Mouse (Mus musculus) neutrophil, adult 5-6 weeks (primary cell): Measurements from ENCODE around the gene Mcur1. TPM values are rescaled to one million over a fixed set of nuclear protein-coding genes. Genes with fewer than 3 reads are reported as not detected.
A peak's percentile ranks its signal among the peaks of the same experiment; 100 is the strongest.

Experiments
- ATAC-seq: fragments of 151-379, 151-347 bp; 2 replicates; pipeline ENCODE4 v1.8.0; 2017; ENCODE audit warnings: mild to moderate bottlenecking, moderate TSS enrichment; ENCODE audit not compliant: insufficient number of reproducible peaks, poor library complexity, low FRiP score, severe bottlenecking; ENCODE audit errors: extremely low read depth
- total RNA-seq: library from RNA; stranded (forward); fragments of 200-1000 nt; gene quantifications from 2 replicates; pipeline ENCODE4 v1.2.3, GENCODE M21; 2017

The Mcur1 gene
- total RNA-seq, 1 experiment from 2014 or later: 32.5 TPM

DNA sequence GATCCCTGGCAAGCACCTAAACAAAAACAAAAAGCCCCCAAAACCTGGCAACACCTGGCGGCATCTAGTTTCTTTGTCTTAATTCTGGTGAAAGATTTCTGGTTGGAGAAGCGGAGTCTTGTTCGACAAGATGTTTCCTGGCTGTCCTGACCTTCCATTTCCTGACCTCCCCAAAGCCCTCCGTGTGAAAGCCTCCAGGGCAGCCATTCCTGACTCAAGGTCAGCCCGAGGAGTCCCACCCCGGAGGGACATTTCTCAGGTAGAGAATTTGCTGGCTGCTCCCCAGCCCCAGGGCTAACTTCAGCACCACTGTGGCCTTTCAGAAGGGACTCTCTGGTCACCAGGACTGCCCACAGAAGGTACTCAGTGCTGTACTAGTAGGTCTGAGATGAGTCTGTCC lies 22.1 kb downstream of the Mcur1 start:
- ATAC-seq: no peak

GRCm38 (mm10) chr13:43534015-43534414 lies 26.0 kb downstream of the Mcur1 start:
- ATAC-seq: no peak

GRCm38 (mm10) chr13:43530832-43531693 lies 28.9 kb downstream of the Mcur1 start:
- ATAC-seq: peak; percentile 71; the same call in 1 of the 2 replicates

DNA sequence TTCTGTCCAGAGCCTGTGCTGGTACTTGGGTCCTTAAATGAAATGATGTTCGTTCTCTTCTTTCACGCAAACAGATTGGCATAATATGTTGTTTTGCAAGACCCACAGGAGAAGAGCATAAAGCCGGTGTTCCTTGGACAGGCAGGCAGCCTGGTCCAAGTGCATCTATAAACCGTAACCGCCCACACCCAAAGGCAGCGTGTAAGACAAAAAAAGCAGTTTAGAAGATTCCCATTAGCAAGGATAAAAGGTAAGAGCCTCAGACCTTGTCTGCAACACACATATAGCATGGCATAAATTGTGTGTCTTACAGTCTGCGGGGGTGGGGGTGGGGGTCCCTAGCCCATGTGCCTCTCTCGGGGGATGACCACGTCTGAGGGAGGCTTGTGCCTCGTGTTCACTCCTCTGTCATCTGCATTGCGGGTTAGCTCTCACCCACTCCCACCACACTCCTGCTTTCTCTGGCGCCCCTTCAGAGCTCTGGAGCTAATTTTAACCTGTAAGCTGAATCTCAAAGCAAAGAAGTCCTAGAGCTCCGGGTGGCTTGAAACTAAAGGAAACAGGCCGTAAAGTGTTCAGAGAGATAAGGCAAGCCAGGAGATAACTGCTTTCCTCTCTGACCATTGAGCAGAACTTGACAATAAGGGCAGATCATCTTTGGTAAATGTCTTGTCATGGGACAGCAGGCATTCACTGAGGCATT lies 29.7 kb downstream of the Mcur1 start:
- ATAC-seq: no peak

DNA sequence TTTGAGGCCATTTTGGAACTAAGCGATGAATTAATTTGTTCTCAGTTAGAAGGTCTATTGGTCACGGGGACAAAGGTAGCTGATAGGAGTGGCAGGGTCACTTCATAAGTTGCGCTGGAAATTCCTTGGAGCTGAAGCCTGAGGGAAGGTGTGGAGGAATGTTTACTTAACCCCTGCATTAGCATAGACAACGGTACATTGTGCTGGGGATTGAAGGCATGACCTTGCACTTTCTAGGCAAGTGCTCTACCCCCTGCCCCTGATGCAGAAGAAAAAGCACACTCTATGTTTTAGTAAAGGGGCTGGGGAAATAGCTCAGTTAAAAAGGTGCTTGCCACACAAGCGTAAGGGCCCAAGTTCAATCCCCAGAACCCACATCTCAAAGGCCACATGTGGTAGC lies 33.7 kb downstream of the Mcur1 start:
- no peak for ATAC-seq

GRCm38 (mm10) chr13:43525363-43526134 lies 34.4 kb downstream of the Mcur1 start:
- ATAC-seq: 0 out of 2 replicates have a peak, but pooled peaks have one; percentile 24

GRCm38 (mm10) chr13:43524491-43525362 lies 35.3 kb downstream of the Mcur1 start:
- ATAC-seq: 0 out of 2 replicates have a peak, but pooled peaks have one; percentile 35

- no peak for ATAC-seq
Observed at GRCm38 (mm10) chr13:43523906-43524480, 36.0 kb downstream of the Mcur1 start.

- no peak for ATAC-seq
Observed at GRCm38 (mm10) chr13:43521940-43522339, 38.1 kb downstream of the Mcur1 start.

DNA sequence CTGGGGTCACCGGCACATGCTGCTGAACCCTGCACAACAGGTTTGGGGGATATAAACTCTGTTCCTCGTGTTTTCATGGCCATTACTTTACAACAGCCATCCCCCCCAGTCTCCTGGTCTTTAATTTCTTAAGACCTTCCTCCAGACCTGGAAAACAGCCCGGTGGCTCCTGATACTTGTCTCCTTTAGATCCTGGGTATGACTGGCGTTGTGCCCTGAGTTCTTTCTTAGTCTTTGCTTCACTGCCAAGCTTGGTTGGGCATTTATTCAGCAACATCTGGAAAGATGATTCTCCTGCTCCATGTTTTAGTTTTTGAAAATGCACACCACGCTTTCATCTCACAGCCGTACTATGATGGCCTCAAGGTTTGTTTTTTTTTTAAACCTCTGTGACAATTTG lies 40.7 kb downstream of the Mcur1 start:
- ATAC-seq: no peak

DNA sequence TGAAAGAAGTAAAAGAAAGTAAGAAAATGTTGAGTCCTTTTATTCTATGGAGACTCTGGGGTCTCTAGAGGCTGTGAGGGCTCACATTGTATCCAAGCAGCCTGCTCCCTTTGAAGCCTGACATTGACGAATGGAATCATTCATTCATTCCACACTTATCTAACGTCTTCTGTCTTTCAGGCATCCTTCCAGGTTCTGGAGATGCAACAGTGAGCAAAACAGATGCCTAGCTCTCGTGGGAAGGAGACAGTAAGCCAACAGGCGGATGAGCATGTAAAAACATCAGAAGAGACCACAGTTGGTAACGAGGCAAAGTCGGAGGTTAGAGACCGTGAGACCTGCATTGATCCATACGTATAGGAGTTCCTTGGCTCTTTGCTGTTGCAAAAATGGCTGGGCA lies 42.6 kb downstream of the Mcur1 start:
- ATAC-seq: no peak

DNA sequence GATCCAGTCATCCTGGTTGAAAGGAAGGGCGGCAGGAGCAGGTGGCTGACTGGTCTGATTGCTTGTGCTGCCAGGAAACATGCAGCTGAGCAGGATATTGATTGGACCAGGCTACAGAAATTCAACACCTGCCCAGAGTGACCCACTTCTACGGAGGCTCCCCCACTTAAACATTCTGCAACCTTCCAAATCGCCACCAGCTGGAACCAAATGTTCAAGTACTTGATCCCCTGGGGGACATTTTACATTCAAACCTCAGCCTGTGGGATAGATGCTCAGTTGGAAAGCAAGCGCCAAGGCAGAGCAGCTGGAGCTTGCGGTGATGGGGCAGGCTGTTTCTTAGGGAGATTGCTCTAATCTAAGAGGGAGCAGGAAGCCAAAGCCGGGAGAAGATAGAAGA lies 43.1 kb downstream of the Mcur1 start:
- no peak for ATAC-seq

DNA sequence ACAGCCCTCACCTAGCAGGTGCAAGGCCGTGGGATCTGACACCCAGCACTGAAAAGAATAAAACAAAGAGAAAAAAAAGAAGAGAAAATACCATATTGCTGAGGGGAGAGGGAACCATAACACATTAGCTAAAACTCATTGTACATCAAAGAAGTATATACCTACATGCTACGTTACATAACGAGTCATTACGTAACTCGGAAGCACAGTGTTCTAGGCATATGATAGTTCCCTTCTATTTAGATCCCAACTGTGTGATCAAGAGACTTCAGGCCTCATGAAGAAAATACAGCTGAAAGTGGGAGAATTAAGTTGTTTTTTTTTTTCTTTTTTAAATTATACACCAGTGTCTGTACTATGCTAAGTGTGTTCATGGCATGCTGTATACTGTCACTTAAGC lies 43.9 kb downstream of the Mcur1 start:
- no peak for ATAC-seq

DNA sequence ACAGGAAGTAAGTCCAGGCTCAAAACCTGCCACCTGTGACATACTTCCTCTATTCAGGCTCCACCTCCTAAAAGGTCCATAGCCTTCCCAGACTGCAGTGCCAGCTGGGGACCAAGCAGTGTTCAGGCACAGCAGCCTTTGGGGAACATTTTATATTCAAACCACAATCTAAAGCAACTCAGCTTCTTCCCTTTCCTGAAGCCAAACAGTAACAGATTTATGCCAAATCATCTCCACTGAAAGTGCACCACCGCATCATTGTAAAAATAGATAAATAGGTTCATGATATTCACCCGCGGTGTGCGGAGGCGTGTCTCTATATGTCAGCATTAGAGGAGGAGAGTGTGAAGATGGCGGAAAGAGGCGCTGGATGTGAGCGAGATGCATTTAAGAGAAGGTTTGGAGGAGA lies 45.0 kb downstream of the Mcur1 start:
- peak; percentile 57; the same call in 1 of the 2 replicates for ATAC-seq

- 0 out of 2 replicates have a peak, but pooled peaks have one; percentile 26 for ATAC-seq
Observed at GRCm38 (mm10) chr13:43512736-43513135, 47.3 kb downstream of the Mcur1 start.

DNA sequence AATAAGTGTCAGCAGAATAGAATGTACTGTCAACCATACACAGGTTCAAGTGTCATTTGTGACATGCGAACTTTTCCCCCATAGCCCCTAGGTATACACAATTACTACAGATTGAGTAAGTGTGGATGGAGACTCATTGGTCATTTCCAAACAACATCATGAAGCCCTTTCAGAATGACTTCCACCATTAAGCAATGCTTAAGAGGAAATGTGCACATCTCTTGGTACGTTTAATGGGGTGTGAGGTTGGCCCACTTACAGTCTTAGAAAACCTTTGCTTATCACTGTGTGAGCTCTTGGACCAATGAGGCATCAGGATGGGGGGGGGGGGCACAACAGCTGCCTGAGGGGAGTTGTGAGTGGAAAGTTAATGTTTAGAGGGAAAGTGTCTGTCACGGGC lies 54.2 kb downstream of the Mcur1 start:
- ATAC-seq: no peak

DNA sequence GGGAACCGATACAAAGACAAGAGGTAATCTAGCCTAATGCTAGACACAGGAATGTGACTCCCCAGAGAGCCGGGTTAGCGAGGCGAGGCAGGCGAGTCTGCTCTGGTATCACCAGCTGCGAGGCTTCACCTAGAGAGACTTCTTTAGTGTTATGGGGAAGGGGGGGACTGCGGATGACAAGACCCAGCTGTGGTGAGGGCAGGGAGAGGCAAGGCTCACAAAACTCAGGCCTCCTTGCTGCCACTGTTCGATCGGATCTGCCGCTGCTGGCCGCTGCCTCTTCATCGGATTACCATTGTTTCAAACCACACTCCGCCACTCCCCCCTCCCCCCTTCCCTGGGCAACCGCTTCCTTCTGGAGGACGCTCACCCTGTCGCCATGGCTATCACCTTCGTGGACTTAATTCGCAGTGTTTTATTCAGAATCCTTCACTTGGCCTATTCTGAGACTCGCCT lies 56.6 kb downstream of the Mcur1 start:
- ATAC-seq: peak; percentile 49; the same call in 1 of the 2 replicates

DNA sequence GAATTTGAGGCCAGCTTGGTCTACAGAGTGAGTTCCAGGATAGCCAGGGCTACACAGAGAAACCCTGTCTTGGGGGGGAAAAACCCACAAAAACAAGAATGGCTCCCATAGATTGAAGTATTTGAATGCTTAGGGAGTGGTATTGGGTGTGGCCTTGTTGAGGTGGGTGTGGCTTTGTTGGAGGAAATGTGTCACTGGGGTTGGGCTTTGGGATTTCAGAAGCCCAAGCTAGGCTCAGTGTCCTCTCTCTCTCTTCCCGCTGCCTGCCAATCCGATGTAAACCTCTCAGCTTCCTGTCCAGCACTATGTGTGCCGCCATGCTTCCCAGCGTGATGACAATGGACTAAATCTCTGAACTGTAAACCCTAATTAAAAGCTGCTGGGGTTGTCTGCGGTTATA lies 58.4 kb downstream of the Mcur1 start:
- no peak for ATAC-seq
